Mouse (Mus musculus) kidney, embryonic 14.5 days (tissue): ENCODE results near the gene Ush1c. TPM values are rescaled to one million over a fixed set of nuclear protein-coding genes. Genes with fewer than 3 reads are reported as not detected.
A peak's percentile ranks its signal among the peaks of the same experiment; 100 is the strongest.

Experiments
- ATAC-seq: fragments of 200-750 bp; cut with Nextera tagmentation; 2 replicates; pipeline ENCODE4 v1.8.0; 2017; ENCODE audit warnings: moderate number of reproducible peaks, mild to moderate bottlenecking, moderate TSS enrichment, moderate library complexity; ENCODE audit not compliant: low FRiP score, low TSS enrichment
- H3K27ac ChIP-seq: fragments of 300-500 bp; sonication (generic); 2 replicates; pipeline ENCODE4 v1.5.1; 2014; ENCODE audit warnings: low read depth, mild to moderate bottlenecking, low read length, moderate library complexity, mixed read lengths
- H3K27me3 ChIP-seq: fragments of 300-500 bp; sonication (generic); 2 replicates; pipeline ENCODE4 v1.6.1; 2014; ENCODE audit warnings: mild to moderate bottlenecking, low read length; ENCODE audit not compliant: control insufficient read depth, insufficient read depth
- H3K36me3 ChIP-seq: fragments of 300-500 bp; sonication (generic); 2 replicates; pipeline ENCODE4 v1.6.1; 2014; ENCODE audit warnings: low read length, mixed read lengths; ENCODE audit not compliant: control insufficient read depth, insufficient read depth
- H3K4me1 ChIP-seq: fragments of 300-500 bp; sonication (generic); 2 replicates; pipeline ENCODE4 v1.6.1; 2014; ENCODE audit warnings: low read length, mixed read lengths; ENCODE audit not compliant: control insufficient read depth, insufficient read depth
- H3K4me2 ChIP-seq: fragments of 300-500 bp; sonication (generic); replicated peaks from 2 replicates; pipeline ENCODE4 v1.6.1; 2014; ENCODE audit warnings: low read depth, mild to moderate bottlenecking, low read length
- H3K4me3 ChIP-seq: fragments of 300-500 bp; sonication (generic); 2 replicates; pipeline ENCODE4 v1.5.1; 2014; ENCODE audit warnings: mild to moderate bottlenecking, low read length
- H3K9ac ChIP-seq: fragments of 300-500 bp; sonication (generic); 2 replicates; pipeline ENCODE4 v1.6.1; 2014; ENCODE audit warnings: low read depth, mild to moderate bottlenecking, low read length, moderate library complexity
- H3K9me3 ChIP-seq: fragments of 300-500 bp; sonication (generic); 2 replicates; pipeline ENCODE4 v1.6.1; 2016; ENCODE audit warnings: low read length; ENCODE audit not compliant: control insufficient read depth
- WGBS: fragments of 180-500 bp; shearing (Covaris S2); extraction: QIAGEN DNeasy Blood & Tissue Kit; methylation state at CpG from one replicate; pipeline ENCODE4 v1.1.7; 2014; 5-methylcytosine and 5-hydroxymethylcytosine counted together
- polyA plus RNA-seq: library from polyadenylated mRNA; unstranded; fragments of >200 nt; fragmentation: Nextera tagmentation; extraction: Ambion mirVana; gene quantifications from 2 replicates; pipeline ENCODE4 v1.2.1, GENCODE M21; 2014

Ush1c gene
- 4.7 and 8.7 TPM in 2 replicates for polyA plus RNA-seq

DNA sequence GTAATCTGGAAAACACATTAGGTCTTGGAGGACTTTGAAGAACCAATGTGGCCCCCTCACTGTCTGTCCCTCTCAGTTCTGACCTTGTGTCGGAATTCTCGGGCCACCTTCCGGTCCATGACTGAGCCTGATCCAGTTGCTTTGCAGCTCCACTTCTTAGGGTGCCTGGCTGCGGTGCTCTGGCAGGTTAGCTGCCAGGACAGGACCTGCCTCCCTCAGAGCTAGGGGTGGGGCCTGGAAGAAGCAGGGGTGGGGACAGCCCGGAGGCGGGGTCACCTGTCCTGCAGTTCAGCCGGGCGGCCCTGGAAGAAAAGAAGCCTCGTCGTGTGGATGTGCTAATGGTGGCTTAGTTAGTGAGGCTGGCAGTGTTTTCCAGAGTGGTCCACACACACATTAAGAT lies at the start of gene Ush1c:
Gene Ush1c, minus strand, starts transcription at position 158 of the 400 bp plus-strand sequence.
- H3K27me3 ChIP-seq, result no peaks in the 10 kb centered on the region
- peak within 1 kb of the TSS; percentile 11; the same call in 1 of the 2 replicates for H3K4me2 ChIP-seq
- H3K4me1 ChIP-seq, result peaks cover 8% of the 10 kb centered on the region; the same call in 1 of the 2 replicates
- WGBS, result 19% methylated on average over 10 of the region's 10 CpGs
- peak within 1 kb of the TSS; percentile 17; the same call in 1 of the 2 replicates for H3K27ac ChIP-seq
- H3K4me3 ChIP-seq, result peak within 1 kb of the TSS; percentile 0; the same call in 1 of the 2 replicates
- ATAC-seq, result peak; percentile 47
- no peaks in the 10 kb centered on the region for H3K36me3 ChIP-seq
- H3K9me3 ChIP-seq, result no peaks in the 10 kb centered on the region
- H3K9ac ChIP-seq, result no peak within 1 kb of the TSS

DNA sequence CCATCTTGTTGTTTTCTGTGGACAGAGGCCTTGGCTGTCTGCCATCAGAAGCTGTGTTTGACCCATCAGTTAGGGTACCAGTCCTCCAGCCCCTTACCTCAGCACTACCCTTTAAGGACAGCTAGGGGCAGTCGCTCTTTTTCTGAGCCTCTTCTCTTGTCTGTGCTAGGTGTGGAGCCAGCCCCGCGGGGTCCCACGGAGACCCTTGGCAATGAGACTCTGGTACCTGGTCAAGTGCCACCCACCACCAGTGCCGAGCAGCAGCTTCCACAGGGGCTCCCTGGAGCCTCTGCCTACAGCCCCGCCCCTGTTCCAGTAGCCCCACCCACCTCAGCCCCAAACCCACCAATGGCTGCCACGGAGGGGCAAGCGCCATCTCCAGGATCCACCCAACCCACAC lies 48.7 kb upstream of the Ush1c start:
- Histone ChIP-seq H3K4me2 (no peak overlapping the region), H3K9me3 (no peaks in the 10 kb centered on the region), H3K9ac (no peak overlapping the region), H3K36me3 (no peaks in the 10 kb centered on the region), H3K27ac (no peak overlapping the region), H3K4me3 (no peak overlapping the region), H3K4me1 (no peaks in the 10 kb centered on the region), H3K27me3 (peaks cover 5% of the 10 kb centered on the region; the same call in 1 of the 2 replicates)
- 28% methylated on average over 8 of the region's 8 CpGs for WGBS
- ATAC-seq, result no peak

DNA sequence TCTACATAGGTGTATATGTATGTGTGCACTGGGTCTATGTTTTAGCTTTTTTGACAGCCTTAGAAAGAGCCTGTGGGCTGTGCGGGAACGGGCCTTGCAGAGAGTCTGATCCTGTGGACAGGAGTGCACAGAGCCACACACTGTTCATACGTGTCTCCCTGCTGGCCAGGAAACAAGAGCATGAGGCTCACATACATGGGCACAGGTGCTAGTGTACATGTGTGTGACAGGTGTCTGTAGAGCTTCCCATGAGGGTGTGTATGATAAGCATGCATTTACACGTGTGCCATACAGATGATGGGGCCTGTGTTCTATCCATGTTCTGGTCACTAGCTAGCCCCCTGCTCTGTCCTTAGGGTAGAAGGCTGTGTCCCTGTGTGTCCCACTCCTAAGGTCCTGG lies 48.1 kb upstream of the Ush1c start:
- Histone ChIP-seq H3K36me3 (no peaks in the 10 kb centered on the region), H3K27me3 (peaks cover 5% of the 10 kb centered on the region; the same call in 1 of the 2 replicates), H3K27ac (no peak overlapping the region), H3K4me1 (no peaks in the 10 kb centered on the region), H3K4me3 (no peak overlapping the region), H3K9ac (no peak overlapping the region), H3K4me2 (no peak overlapping the region), H3K9me3 (no peaks in the 10 kb centered on the region)
- 86% methylated on average over 4 of the region's 4 CpGs for WGBS
- no peak for ATAC-seq

DNA sequence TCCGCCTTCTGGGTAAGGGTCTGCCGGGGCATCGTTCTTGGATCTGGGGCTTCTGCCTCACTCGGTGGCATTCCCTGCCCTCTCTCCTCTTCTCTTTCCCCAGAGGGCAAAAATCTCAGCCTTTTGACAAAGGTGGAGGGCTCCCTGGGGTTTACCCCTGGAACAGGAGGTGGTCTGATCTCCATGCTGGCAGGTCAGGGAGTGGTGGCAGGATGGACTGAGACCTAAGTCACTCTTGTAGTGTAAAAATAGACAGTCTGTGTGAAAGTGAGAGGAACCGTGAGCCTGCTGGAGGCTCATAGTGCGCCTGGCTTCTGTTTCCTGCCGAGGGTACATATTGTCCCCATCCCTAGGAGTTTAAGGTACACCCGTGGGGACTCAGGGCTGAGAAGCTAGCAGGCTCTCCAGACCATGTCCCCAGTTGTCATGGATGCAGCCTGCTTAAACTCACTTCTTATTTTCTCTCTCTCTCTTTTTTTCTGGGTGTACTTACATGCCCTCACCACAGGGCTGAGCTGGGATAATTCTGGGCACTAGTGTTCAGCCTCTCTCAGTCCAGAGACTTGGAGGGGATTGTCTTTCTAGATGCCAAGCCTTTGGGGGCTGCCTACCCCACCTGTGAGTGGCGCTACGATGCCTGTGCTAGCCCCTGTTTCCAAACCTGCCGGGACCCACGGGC lies 47.0 kb upstream of the Ush1c start:
- Histone ChIP-seq H3K4me1 (no peaks in the 10 kb centered on the region), H3K9me3 (no peaks in the 10 kb centered on the region), H3K36me3 (no peaks in the 10 kb centered on the region), H3K27me3 (peaks cover 5% of the 10 kb centered on the region; the same call in 1 of the 2 replicates), H3K27ac (no peak overlapping the region), H3K4me3 (no peak overlapping the region), H3K9ac (no peak overlapping the region), H3K4me2 (no peak overlapping the region)
- 90% methylated on average over 12 of the region's 12 CpGs for WGBS
- no peak for ATAC-seq

DNA sequence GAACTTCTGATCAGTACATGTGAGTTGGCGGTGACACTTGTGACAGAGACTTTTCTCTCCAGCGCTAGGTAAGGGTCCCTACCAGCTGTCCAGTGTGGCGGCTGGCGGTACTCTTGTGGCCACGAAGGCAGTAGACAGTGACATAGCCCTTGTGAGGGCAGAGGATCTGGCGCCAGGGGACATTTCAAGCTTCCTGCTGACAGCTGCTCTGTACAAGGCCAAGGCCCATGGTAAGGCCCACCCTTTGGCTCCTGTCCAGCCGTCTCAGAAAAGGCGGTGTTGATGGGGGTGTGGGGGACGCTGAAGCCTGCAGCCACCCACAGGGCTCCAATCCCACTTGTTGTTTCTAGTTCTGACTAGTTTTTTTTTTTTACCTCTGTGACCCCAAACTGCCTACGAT lies 45.4 kb upstream of the Ush1c start:
- H3K9me3 ChIP-seq, result no peaks in the 10 kb centered on the region
- 57% methylated on average over 10 of the region's 10 CpGs for WGBS
- no peaks in the 10 kb centered on the region for H3K36me3 ChIP-seq
- H3K4me2 ChIP-seq, result no peak overlapping the region
- H3K27me3 ChIP-seq, result peaks cover 5% of the 10 kb centered on the region; the same call in 1 of the 2 replicates
- H3K27ac ChIP-seq, result no peak overlapping the region
- H3K4me1 ChIP-seq, result no peaks in the 10 kb centered on the region
- no peak overlapping the region for H3K9ac ChIP-seq
- peak; percentile 48; the same call in 1 of the 2 replicates for ATAC-seq
- no peak overlapping the region for H3K4me3 ChIP-seq

DNA sequence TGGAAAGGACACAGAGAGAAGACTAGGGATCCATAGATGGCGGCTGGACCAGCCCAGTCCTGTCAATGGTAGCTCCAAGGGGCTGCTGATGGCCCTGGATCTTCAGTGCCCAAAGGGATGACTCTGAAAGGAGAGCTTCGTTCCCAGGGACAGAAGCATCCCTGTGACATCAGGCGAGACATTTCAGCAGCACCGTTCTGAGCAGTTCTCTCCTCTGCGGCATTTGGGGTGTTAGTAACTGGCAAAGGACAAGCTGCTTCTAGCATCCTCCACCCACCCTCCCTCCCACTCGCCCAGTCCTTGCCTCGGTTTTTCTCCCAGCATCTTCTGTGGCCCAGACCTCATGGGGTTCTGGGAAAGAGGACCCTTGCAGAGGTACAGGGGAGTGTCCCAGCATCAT lies 44.0 kb upstream of the Ush1c start:
- no peak overlapping the region for H3K9ac ChIP-seq
- 68% methylated on average over 7 of the region's 7 CpGs for WGBS
- H3K4me3 ChIP-seq, result no peak overlapping the region
- no peak overlapping the region for H3K27ac ChIP-seq
- H3K4me1 ChIP-seq, result no peaks in the 10 kb centered on the region
- no peak for ATAC-seq
- peaks cover 5% of the 10 kb centered on the region; the same call in 1 of the 2 replicates for H3K27me3 ChIP-seq
- no peaks in the 10 kb centered on the region for H3K9me3 ChIP-seq
- H3K36me3 ChIP-seq, result no peaks in the 10 kb centered on the region
- no peak overlapping the region for H3K4me2 ChIP-seq

DNA sequence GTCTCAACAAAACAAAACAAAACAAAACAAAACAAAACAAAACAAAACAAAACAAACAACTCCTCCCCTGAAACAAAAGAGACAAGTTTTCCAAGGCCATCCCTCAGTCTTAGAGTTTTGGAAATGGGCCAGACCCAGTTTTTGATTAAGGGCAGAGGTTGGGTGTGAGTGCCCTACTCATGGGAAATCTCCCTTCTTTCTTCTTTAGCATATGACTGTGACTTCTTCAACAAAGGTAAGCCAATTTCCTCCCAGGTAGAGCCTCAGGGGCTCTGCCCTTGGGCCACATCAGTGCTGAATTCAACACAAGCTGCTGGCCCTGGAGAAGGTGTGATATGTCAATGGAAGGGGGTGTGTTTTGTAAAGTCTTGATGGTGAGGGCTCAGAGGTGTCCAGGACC lies 42.6 kb upstream of the Ush1c start:
- H3K4me2 ChIP-seq, result no peak overlapping the region
- no peak overlapping the region for H3K27ac ChIP-seq
- H3K4me3 ChIP-seq, result no peak overlapping the region
- H3K36me3 ChIP-seq, result no peaks in the 10 kb centered on the region
- no peaks in the 10 kb centered on the region for H3K4me1 ChIP-seq
- H3K27me3 ChIP-seq, result peaks cover 5% of the 10 kb centered on the region; the same call in 1 of the 2 replicates
- ATAC-seq, result no peak
- H3K9ac ChIP-seq, result no peak overlapping the region
- no peaks in the 10 kb centered on the region for H3K9me3 ChIP-seq

DNA sequence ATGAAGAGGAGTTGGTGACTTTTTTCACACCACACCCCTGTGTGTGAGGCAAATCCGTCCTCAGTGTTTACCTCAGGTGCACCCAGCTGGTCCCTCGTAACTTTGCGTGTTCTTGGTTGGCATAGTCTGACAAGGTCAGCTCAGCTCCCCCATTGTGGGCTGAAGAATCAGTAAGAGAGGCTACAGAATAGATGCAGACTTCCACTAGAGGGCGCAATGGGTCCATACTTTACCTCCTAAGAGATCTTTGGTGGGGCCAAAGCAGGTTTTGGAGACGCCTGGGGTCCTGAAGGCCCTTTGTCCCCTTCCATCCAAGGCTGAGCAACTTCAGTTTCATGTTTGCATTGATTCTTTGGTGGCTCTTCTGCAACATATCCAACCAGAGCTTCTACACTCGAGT lies 41.6 kb upstream of the Ush1c start:
- Histone ChIP-seq H3K4me1 (no peaks in the 10 kb centered on the region), H3K9me3 (no peaks in the 10 kb centered on the region), H3K36me3 (no peaks in the 10 kb centered on the region), H3K27me3 (peaks cover 5% of the 10 kb centered on the region; the same call in 1 of the 2 replicates), H3K4me2 (no peak overlapping the region), H3K9ac (no peak overlapping the region), H3K27ac (no peak overlapping the region), H3K4me3 (no peak overlapping the region)
- ATAC-seq, result no peak
- 10% methylated on average over 6 of the region's 6 CpGs for WGBS

DNA sequence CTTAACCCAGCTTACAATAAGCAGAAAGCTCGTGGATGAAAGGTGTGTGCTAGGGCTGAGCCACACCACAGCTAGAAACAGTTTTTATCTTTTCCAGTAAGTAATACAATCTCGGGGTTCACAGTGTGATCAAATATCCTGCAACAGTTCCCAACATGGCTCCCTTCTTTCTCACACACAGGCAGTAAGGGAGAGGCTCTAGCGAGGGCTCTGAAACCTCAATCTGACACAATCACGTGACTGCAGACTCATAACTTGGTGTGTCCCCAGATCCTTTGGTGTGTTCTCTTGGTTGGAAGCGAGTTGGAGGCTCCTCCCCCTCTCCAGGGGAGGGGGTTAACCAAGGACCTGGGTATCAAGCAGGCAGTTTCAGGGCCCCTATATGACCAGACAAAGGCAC lies 37.9 kb upstream of the Ush1c start:
- no peaks in the 10 kb centered on the region for H3K9me3 ChIP-seq
- H3K9ac ChIP-seq, result no peak overlapping the region
- no peaks in the 10 kb centered on the region for H3K36me3 ChIP-seq
- H3K27me3 ChIP-seq, result no peaks in the 10 kb centered on the region
- no peak overlapping the region for H3K4me3 ChIP-seq
- H3K4me2 ChIP-seq, result no peak overlapping the region
- no peak for ATAC-seq
- H3K27ac ChIP-seq, result no peak overlapping the region
- H3K4me1 ChIP-seq, result no peaks in the 10 kb centered on the region
- WGBS, result 66% methylated on average over 5 of the region's 5 CpGs
